Mouse (Mus musculus) kidney, postnatal 36 days (tissue): Measurements from ENCODE around the gene Dtx2.

ENCODE experiments used
- DNase-seq, 2 experiments: peaks; one replicate each; pipeline ENCODE4 v3.0.0; 2021 to 2022; ENCODE audit warnings: mixed read lengths in 2 of 2

The Dtx2 gene

GRCm38 (mm10) chr5:135975893-135976668 is 18.5 kb upstream of the Dtx2 start:
- DNase-seq, result no peak

DNA sequence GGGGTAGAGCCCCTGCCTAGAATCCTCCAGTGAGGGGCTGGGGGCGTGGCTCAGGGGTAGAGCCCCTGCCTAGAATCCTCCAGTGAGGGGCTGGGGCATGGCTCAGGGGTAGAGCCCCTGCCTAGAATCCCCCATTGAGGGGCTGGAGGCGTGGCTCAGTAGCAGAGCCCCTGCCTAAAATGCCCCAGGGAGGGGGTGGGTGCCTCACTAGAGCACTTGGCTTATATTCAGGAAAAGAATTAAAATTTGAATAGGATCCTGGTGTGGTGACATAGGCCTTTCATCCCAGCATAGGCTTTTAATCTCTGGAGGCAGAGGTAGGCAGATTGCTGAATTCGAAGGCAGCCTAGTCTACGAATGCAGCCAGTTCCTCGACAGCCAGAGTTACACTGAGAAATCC is 15.2 kb upstream of the Dtx2 start:
- DNase-seq, result no peak

- no peak for DNase-seq
Measured at GRCm38 (mm10) chr5:135979904-135980303, 14.7 kb upstream of the Dtx2 start, which contains the start of gene Zp3. Zp3 (plus strand) TSS chr5:135980099.

- peak; percentile 55 to 80 for DNase-seq
Measured at GRCm38 (mm10) chr5:135982398-135982797, 12.2 kb upstream of the Dtx2 start.

GRCm38 (mm10) chr5:135984546-135985044 is 10.0 kb upstream of the Dtx2 start:
- DNase-seq, result no peak

- no peak for DNase-seq
Measured at GRCm38 (mm10) chr5:135987248-135987647, 7.4 kb upstream of the Dtx2 start.

- DNase-seq, result no peak
Measured at GRCm38 (mm10) chr5:135990601-135991000, 4.0 kb upstream of the Dtx2 start.

- DNase-seq, result peak; percentile 32 to 47
Measured at GRCm38 (mm10) chr5:135993381-135993965, 1.1 kb upstream of the Dtx2 start.

- DNase-seq, result no peak
Measured at GRCm38 (mm10) chr5:135994335-135994724, 270 bp upstream of the Dtx2 start.

DNA sequence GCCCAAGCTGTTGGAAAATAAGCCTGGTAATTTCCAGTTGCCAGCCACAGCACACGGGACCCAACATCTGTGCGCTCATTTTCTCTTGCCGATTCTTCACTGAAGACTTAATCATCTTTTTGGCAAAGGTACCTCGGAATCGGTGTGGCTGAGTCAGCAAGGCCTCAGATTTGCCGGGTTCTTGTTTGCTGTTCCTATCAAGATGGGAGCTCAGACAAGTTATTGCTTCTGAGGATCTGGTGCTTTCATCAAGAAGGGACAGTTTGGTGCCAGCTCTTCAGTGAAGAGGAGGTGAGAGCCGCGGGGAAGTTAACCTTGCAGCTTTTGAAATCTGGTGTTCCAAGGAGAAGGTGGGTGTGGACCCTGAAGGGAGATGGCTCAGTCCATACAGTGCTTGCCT is 1.6 kb downstream of the Dtx2 start:
- no peak for DNase-seq

GRCm38 (mm10) chr5:136001222-136001621 is 6.6 kb downstream of the Dtx2 start:
- no peak for DNase-seq

DNA sequence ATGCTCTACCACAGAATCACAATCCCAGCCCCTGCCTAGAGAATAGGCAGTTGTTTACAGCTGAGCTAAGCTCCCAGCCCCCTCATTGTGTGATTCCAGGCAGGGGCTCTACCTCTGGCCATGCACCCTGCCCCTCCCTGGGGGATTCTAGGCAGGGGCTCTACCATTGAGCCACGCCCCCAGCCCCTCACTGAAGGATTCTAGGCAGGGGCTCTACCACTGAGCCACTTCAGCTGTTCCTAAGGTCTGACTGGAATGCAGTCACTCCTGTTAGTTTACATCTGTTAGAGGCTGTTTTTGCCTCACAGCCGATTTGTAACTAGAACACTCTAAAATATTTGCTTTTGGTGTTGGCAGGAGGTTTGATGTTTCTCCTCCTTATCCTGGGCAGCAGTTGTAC is 7.7 kb downstream of the Dtx2 start:
- DNase-seq, result no peak

GRCm38 (mm10) chr5:136002751-136003151 is 8.2 kb downstream of the Dtx2 start:
- no peak for DNase-seq

DNA sequence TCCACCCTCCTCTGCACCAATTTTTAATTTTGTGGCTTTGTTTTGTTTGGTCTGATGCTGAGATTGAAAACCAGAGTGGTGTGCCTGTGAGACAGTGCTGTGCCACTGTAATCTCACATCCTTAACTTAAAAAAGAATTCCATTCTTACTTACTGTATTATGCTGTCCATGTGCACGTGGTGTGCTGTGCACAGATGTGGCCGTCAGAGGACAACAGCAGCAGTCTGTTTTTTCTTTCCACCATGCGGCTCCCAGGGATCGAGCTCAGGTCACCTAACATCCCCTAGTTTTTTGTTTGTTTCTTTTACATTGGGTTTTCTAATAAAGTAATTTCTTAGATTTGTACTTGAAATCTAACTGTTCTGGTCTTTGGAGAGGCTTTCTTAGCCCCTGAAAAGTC is 9.9 kb downstream of the Dtx2 start:
- no peak for DNase-seq

GRCm38 (mm10) chr5:136007745-136008144 is 13.1 kb downstream of the Dtx2 start:
- DNase-seq, result no peak

DNA sequence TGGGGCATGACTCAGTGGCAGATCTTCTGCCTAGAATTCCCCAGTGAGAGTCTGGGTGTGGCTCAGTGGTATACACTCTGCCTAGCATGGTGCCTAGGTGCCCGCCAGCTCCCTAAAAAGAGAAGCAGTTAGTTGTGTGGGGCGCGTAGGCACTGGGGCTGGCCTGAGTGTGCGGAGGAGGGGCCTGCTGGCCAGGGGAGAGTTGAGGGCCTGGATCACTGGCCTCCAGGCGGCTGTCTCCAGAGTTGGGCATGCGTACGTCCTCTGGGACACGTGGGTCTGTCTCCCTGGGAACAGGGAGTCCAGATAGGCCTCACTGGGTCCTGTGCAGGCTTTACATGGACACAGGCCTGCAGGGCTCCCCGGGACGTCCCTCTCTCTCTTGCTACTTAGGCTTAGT is 20.3 kb downstream of the Dtx2 start:
- DNase-seq, result peak; percentile 40 to 49

DNA sequence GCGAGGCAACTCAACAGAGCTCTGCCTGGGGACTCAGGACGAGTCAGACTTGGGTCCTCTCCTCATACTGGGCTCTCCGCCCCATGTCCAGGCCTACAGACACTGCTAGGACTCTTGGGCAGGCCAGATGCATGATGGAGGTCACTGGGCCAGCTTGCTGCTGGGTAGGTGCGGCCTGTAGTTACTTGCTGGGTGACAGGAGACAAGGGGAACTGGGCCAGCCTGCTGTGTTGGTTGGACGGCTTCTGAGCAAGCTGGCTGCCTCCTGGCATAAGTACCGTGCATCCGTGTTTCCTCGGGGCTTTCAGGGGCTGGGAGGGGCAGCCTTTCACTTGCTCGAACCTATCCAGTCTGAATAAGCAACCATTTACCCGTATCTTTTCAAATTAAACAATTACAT is 21.0 kb downstream of the Dtx2 start:
- peak in 1 of 2 experiments; percentile 18 for DNase-seq

- DNase-seq, result peak; percentile 64 to 75
Measured at GRCm38 (mm10) chr5:136016014-136016876, 21.6 kb downstream of the Dtx2 start.

GRCm38 (mm10) chr5:136017262-136017661 is 22.7 kb downstream of the Dtx2 start:
- no peak for DNase-seq

- no peak for DNase-seq
Measured at GRCm38 (mm10) chr5:136018726-136019125, 24.1 kb downstream of the Dtx2 start.

DNA sequence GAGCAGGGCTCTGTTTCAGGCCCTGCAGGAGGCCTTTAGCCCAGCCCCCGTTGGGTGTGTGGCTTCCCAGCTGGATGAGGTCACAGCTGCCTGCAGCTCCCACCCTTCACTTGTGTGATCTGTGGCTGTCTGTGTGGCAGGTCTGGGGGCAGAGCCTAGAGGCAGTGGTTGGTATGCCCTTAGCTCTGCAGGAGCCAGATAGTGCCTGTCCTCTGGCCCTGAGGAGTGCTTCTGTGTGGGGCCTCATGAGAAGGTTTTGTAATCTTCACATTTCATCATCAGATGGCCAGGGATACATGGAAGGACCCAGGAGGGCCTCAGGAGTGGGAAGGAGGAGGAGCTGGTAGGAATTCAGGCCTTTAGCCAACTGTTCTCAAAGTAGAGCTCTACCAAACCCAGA is 25.3 kb downstream of the Dtx2 start:
- no peak for DNase-seq

- no peak for DNase-seq
Measured at GRCm38 (mm10) chr5:136025712-136026111, 31.1 kb downstream of the Dtx2 start.

DNA sequence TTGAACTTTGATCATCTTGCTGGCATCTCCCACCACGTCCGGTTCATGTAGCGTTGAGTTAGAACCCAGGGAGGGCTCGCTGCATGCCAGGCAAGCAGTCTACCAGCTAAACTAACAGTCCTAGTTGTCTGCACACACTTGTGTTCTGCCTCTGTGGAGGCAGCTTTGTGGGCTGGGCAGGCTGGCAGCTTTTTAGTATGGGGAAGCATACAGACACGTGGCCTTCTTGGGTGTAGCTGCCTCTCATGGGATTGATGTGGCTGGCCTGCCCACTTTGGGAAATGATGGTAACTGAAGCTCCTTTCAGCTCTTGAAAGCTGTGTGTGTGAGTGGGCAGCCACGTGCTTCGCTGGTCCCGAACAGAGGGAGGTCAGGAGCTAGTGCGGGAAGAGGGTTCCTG is 32.3 kb downstream of the Dtx2 start:
- DNase-seq, result no peak
